Mouse (Mus musculus) C2C12 (cell line): ENCODE measurements around the gene Plekhh2.

Experiments
- CTCF ChIP-seq: IDR thresholded peaks from one replicate; pipeline ENCODE4 v1.5.1; 2011; ENCODE audit not compliant: control insufficient read depth, insufficient read depth, insufficient read length
- USF1 ChIP-seq: IDR thresholded peaks from one replicate; pipeline ENCODE4 v1.6.1; 2011; ENCODE audit warnings: low read depth, mild to moderate bottlenecking, control low read depth, moderate library complexity

- TF ChIP-seq CTCF (no peak), USF1 (no peak)
These were observed 25.6 kb downstream of the Plekhh2 start for GRCm38 (mm10) chr17:84537301-84537700.
